Mouse (Mus musculus) cerebellum, postnatal 25 days (tissue): ENCODE measurements around the gene Olfr724.
"Not testable (repeated sequence)": the region's sequence is repeated elsewhere in the genome, so short reads cannot be mapped to it uniquely, and the experiment has no call there.

Source experiments
- DNase-seq, 2 experiments: peaks; one replicate each; pipeline ENCODE4 v3.0.0; 2021; ENCODE audit warnings: mixed read lengths in 2 of 2

Olfr724 gene

GRCm38 (mm10) chr14:49963174-49963573, at the start of gene Olfr724:
Olfr724 (minus strand) TSS chr14:49963274.
- DNase-seq: not testable (repeated sequence)

GRCm38 (mm10) chr14:49955890-49956289, 7.2 kb downstream of the Olfr724 start:
- DNase-seq: no peak

- not testable (repeated sequence) for DNase-seq
Measured at GRCm38 (mm10) chr14:49931687-49932086, 31.4 kb downstream of the Olfr724 start, which contains the start of gene Olfr723. Olfr723 (minus strand) TSS chr14:49931787.
